Mouse (Mus musculus) cortical plate, adult 2 months (tissue): ENCODE results near the gene Parp14.

Experiments
- CTCF ChIP-seq: fragments of 200-500 bp; IDR thresholded peaks from 2 replicates; pipeline ENCODE4 v1.5.1; 2011; ENCODE audit warnings: mild to moderate bottlenecking, control low read depth, low read length; ENCODE audit not compliant: insufficient read depth; ENCODE audit errors: extremely low read depth
- POLR2A ChIP-seq: fragments of 200-500 bp; IDR thresholded peaks from 2 replicates; pipeline ENCODE4 v1.6.1; 2011; ENCODE audit warnings: mild to moderate bottlenecking, low read length, control low read depth; ENCODE audit not compliant: insufficient read depth; ENCODE audit errors: extremely low read depth

DNA sequence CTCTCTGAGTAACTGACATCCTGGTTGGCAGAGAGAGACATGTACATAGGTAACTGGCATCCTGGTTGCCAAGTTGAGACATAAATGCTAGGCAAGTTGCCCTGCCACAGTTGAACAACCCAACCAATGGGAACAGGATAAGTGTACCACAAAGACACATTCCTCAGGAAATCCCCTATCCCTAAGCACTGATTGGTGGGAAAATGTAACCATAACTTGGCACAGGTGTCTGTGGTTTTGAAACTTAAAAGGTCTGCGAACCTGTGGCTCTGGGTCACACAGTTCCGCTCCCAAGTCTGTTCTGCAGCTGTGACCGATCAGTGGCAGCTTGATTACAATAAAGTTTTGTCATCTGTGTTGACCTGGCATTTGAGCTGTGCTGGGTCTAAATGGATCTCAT, 34.0 kb upstream of the Parp14 start:
- TF ChIP-seq POLR2A, result no peak
- no peak for TF ChIP-seq CTCF
